Mouse (Mus musculus): ENCODE measurements around the gene Vmn2r72.

The Vmn2r72 gene

DNA sequence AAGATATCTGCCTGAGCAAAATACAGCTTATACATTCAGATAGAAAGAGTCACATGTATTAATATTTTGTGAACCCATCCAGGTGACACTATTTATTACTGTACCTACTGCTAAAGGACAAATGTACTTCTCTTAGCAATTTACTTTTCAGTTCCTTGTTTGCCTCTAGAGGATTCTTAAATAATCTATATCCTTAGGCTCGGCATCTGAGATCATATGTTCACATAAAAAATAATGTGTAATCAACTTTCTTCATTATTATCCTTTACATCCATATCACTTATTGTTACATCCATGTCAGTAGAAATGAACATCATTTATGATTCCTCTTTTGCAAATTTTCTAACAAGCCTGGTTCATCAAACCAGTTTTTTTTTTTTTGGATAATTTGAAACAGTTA is at the start of gene Vmn2r72:
Gene Vmn2r72 (minus strand): TSS at position 101 of the 400 bp plus-strand sequence.
- no peak for DNase-seq
